Mouse (Mus musculus): ENCODE measurements around the gene Vmn1r1.

Vmn1r1 gene

GRCm38 (mm10) chr1:182137204-182138125 is 26.8 kb downstream of the Vmn1r1 start:
- DNase-seq (ENCODE audit: low spot score) = no peak

GRCm38 (mm10) chr1:182130830-182131229 is 33.5 kb downstream of the Vmn1r1 start:
- DNase-seq (ENCODE audit: low spot score) = no peak

GRCm38 (mm10) chr1:182124924-182125368 is 39.3 kb downstream of the Vmn1r1 start:
- peak; percentile 26 for DNase-seq (ENCODE audit: low spot score)

GRCm38 (mm10) chr1:182124506-182124905 is 39.8 kb downstream of the Vmn1r1 start, which contains the start of gene Srp9:
Srp9 (plus strand) TSS chr1:182124737.
- peak; percentile 93 for DNase-seq (ENCODE audit: low spot score)

- DNase-seq (ENCODE audit: low spot score) = no peak
These were observed 41.9 kb downstream of the Vmn1r1 start for GRCm38 (mm10) chr1:182122413-182122812.

GRCm38 (mm10) chr1:182115651-182116408 is 48.5 kb downstream of the Vmn1r1 start:
- DNase-seq (ENCODE audit: low spot score) = no peak

GRCm38 (mm10) chr1:182115197-182115596 is 49.1 kb downstream of the Vmn1r1 start:
- no peak for DNase-seq (ENCODE audit: low spot score)

- DNase-seq (ENCODE audit: low spot score) = no peak
These were observed 50.4 kb downstream of the Vmn1r1 start for GRCm38 (mm10) chr1:182113587-182114500.

GRCm38 (mm10) chr1:182113131-182113530 is 51.2 kb downstream of the Vmn1r1 start:
- DNase-seq (ENCODE audit: low spot score) = no peak

GRCm38 (mm10) chr1:182112385-182112784 is 51.9 kb downstream of the Vmn1r1 start:
- DNase-seq (ENCODE audit: low spot score) = no peak

- DNase-seq (ENCODE audit: low spot score) = no peak
These were observed 52.6 kb downstream of the Vmn1r1 start for GRCm38 (mm10) chr1:182111386-182112317.

GRCm38 (mm10) chr1:182110708-182111385 is 53.4 kb downstream of the Vmn1r1 start:
- DNase-seq (ENCODE audit: low spot score) = no peak

- no peak for DNase-seq (ENCODE audit: low spot score)
These were observed 54.1 kb downstream of the Vmn1r1 start for GRCm38 (mm10) chr1:182110185-182110584.

GRCm38 (mm10) chr1:182108397-182109099 is 55.7 kb downstream of the Vmn1r1 start:
- no peak for DNase-seq (ENCODE audit: low spot score)

- DNase-seq (ENCODE audit: low spot score) = no peak
These were observed 57.0 kb downstream of the Vmn1r1 start for GRCm38 (mm10) chr1:182107251-182107650.

GRCm38 (mm10) chr1:182105023-182105422 is 59.3 kb downstream of the Vmn1r1 start:
- DNase-seq (ENCODE audit: low spot score) = no peak
